Mouse (Mus musculus) gastrocnemius, postnatal 25 days (tissue): ENCODE data around the gene Grasp. TPM values are rescaled to one million over a fixed set of nuclear protein-coding genes. Genes with fewer than 3 reads are reported as not detected.

Experiments
- DNase-seq: peaks from one replicate; pipeline ENCODE4 v3.0.0; 2022
- total RNA-seq, 2 experiments: library from RNA; stranded (reverse); gene quantifications; 1 replicate in 1 of 2; 2 replicates in 1 of 2; pipeline ENCODE4 v1.2.3; 2021

The Grasp gene
- total RNA-seq, 2 experiments from 2014 or later: 4.3 to 5.7 TPM

GRCm38 (mm10) chr15:101194951-101195823 is 28.8 kb upstream of the Grasp start:
- no peak for DNase-seq

DNA sequence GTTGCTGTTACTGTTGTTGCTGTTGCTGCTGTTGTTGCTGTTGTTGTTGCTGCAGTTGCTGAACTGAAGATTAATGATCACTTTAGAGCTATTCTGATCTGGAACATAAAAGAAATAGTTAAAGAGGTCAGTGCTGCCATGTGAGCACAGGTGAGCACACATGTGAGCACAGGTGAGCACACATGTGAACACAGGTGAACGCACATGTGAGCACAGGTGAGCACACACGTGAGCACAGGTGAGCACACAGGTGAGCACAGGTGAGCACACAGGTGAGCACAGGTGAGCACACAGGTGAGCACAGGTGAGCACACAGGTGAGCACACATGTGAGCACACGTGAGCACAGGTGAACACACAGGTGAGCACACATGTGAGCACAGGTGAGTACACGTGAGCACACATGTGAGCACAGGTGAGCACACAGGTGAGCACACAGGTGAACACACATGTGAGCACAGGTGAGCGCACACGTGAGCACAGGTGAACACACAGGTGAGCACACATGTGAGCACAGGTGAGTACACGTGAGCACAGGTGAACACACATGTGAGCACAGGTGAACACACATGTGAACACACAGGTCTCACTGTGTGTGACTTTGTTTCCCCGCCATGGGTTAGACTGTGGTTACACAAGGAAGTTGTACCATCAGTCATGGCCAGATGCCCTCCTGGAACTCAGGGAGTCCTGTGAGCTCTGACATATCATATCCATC is 27.8 kb upstream of the Grasp start:
- no peak for DNase-seq

GRCm38 (mm10) chr15:101196961-101197360 is 27.0 kb upstream of the Grasp start:
- DNase-seq: no peak

- DNase-seq: no peak
Measured at GRCm38 (mm10) chr15:101197497-101198179, 26.4 kb upstream of the Grasp start.

DNA sequence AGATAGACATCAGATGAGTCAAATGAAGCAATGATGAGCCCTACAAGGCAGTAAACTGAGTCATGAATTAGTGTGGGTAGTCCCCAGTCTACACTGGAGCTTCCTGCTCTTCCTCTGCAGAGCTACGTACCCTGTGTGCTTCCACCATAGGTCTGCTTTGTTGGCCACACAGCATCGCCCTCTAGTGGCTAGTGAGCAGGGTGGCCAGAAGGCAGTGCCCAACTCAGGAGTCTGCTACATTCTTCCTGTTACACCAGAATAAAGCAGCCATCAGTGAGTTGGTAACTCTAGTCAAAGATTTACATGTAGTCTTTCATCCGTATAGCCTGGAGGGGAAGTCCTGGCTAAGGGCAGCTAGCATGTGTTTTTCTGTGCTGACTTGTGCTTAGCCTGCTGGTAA is 25.8 kb upstream of the Grasp start:
- DNase-seq: peak; percentile 46

DNA sequence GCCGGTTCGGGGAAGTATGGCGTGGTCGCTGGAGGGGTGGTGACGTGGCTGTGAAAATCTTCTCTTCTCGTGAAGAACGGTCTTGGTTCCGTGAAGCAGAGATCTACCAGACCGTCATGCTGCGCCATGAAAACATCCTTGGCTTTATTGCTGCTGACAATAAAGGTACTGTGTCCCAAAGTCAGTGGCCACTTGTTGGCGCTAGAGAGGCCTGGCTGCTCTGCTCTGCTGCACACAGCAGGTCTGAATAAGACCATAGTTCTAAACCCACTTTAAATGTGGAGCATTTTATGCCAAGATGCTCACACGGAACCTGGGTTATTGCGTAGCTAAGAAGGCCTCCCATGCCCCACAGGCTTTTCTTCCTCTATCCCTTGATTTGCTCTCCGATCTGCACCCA is 25.1 kb upstream of the Grasp start:
- DNase-seq: no peak

- no peak for DNase-seq
Measured at GRCm38 (mm10) chr15:101200777-101201295, 23.2 kb upstream of the Grasp start.

- no peak for DNase-seq
Measured at GRCm38 (mm10) chr15:101201414-101201813, 22.6 kb upstream of the Grasp start.

DNA sequence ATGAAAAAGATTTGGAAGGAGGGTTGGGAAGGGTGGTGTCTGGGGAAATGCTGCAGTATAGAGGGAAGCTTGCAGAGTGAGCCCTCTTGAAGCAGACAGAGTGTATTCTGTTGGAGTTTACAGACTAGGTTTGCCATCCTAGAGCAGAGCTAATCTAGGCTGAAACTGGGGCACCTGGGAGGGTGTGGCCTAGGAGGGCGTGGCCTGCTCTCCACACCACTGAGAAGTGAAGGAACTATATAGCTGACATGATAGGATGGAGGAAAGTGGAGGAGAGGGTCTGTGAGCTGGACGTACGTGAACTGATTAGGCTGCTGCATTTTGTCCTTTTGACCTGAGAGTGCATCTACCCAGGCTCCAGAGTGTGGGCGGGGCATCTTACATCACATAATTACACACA is 20.3 kb upstream of the Grasp start:
- no peak for DNase-seq

DNA sequence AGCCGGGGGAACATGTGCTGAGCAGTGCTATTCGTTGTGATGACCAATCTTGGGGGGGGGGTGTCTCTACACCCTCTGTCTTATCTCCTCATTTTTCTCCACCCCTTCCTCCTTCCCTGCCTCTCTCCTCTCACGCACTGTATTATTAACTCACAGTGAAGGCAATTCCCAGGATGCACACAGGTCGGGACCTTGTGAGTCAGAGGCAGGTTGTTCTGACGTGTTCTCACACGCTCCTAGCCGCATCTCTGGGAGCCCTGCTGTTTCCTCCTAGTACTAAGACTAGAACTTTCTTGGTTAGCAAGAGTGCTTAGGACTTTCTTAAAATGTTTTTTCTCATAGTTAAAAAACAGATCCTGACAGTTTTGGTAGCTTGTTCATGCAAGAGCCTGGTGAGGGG is 19.2 kb upstream of the Grasp start:
- no peak for DNase-seq

GRCm38 (mm10) chr15:101210228-101210627 is 13.8 kb upstream of the Grasp start:
- no peak for DNase-seq

- no peak for DNase-seq
Measured at GRCm38 (mm10) chr15:101210998-101211613, 12.9 kb upstream of the Grasp start.

DNA sequence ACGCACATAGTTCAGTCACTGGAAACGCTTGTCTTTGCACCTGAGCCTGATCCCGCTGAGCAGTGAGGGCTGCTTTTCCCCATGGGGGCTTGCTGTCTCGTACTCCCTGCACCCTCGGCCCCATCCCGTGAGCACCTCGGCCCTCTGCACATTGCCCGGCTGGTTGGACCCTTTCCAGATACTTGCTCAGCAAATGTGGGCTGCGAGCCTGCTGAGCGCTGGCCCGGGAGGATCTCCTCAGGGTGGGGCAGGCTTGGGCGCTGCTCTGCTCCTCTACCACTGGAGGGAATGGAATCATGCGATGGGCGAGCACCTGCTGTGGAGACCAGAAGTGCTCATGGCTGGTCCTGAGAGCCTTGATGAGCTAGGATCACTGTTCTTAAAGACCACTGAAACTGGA is 11.6 kb upstream of the Grasp start:
- peak; percentile 75 for DNase-seq

- DNase-seq: no peak
Measured at GRCm38 (mm10) chr15:101215136-101215535, 8.9 kb upstream of the Grasp start.

DNA sequence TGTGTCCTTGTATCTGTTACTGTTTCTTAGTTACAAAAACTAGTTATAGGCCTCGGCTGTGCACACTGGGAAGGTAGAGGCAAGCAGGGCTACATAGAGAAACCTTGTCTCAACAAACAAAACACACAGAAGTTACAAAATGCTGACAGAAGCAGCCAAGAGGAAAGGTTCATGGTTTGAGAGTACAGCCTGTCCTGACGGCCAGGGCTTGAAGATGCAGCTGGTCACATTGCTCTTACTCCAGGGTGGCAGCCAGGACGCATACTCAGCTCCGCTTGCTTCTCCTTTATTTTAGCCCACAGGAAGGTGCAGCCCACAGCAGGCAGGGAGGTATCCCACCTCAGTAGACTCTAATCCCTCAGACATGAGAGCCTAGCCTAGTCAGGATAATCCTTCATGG is 8.0 kb upstream of the Grasp start:
- no peak for DNase-seq

DNA sequence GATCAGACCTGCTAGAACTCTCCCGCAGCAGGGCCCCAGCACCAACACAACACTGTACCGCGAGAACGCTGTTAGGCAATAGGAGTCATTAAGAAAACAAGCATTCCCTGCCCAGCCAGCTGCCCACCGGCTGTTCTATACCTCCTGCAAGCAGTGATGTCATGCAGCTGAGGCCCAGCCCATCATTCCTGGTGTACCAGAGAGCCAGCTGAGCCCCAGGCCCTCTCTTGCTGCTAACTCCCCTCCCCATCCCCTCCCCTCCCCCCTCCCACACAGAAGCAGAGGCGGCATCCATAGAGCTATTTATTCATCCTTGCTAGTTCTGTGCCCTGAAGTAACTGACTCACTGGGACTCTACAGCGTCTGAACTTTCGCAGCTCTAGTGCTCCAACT is 3.1 kb upstream of the Grasp start:
- DNase-seq: no peak

- peak; percentile 80 for DNase-seq
Measured at GRCm38 (mm10) chr15:101221298-101222104, 2.5 kb upstream of the Grasp start.

DNA sequence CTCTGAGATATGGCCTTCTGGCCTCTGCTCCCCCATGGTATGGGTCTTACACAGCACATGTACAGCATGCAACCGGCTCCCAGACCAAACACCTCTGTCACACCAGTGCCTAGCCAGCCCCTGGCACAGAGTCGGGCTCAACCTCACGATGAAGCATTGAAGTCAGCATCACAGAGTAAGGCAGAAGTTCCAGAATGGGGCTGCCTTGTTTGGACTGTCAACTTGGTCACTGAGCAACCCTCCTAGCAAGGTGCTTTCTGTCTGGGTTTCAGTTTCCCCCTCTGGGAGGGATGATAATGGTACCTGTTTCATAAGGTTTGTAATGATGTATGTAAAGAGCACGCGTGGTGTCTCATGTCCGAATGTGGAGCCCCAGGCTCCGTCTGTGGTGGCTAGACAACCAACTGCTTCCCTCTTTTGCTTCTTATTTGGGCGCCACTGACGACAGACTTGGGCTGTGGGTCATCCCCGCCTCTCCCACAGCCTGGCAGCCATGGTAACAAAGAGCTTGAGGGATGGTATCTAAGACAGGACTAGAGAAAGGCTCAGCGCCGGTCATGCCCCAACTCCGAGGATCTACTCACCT is 998 bp upstream of the Grasp start:
- DNase-seq: no peak

GRCm38 (mm10) chr15:101223596-101223995 is 392 bp upstream of the Grasp start:
- DNase-seq: no peak

GRCm38 (mm10) chr15:101224977-101225376 is 989 bp downstream of the Grasp start:
- DNase-seq: no peak

DNA sequence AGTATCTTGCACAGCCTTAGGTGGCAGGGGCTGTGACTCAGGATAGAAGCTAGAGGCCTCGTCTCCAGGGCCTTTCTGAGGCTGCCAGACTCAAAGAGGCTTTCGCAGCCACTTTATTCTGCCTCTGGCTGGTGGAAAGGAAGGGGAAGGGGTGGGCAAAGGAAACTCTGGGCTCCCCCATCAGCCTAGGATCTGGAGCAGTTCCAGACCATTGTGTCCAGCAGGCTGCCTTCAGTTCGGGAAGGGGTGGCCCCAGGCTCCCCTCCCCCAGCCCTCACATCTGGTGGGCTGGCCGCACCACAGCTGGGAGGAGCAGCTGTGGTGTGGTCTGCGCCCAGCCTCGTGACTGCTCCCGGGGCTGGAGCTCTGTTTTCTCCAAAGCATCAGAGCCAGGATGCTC is 4.0 kb downstream of the Grasp start:
- peak; percentile 86 for DNase-seq
